Mouse (Mus musculus): ENCODE data around the gene Mob4.

GRCm38 (mm10) chr1:55108473-55108872 is 22.6 kb upstream of the Mob4 start:
- no peak for TF ChIP-seq POLR2A (IDR thresholded peaks at IDR 0.05; ENCODE audit: insufficient read length, low read depth)
- no peak for TF ChIP-seq TCF12 (IDR thresholded peaks at IDR 0.05; ENCODE audit: insufficient read depth, poor library complexity, severe bottlenecking)
- TF ChIP-seq USF1 (IDR thresholded peaks at IDR 0.05; ENCODE audit: low read depth): no peak

Measured in myocyte (in vitro differentiated cells).